Mouse (Mus musculus): ENCODE data around the gene Pi4k2b. TPM values are rescaled to one million over a fixed set of nuclear protein-coding genes. Genes with fewer than 3 reads are reported as not detected.
"Not testable (repeated sequence)": the region's sequence is repeated elsewhere in the genome, so short reads cannot be mapped to it uniquely, and the experiment has no call there.

Gene Pi4k2b
- polyA plus RNA-seq, 1 experiment from 2014 or later = 6.2 TPM

DNA sequence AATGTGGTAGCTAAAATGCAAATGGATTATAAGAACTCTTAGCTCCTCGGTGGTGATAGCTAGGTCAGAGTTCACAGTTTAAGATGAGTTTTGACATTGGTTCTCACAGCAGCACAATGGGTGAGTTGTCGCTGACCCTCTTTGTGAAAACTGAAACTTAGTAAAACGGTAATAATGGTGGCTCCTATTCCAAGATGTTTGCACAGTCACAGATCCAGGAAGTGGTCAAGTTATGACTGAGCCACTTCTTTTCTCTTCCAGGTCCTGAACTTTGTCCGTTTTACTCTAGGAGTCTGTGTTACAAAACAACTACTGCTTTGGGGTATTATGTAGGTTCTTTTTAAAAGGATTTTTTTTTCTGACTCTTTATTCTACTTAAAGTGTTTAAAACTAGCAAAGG lies 1.9 kb downstream of the Pi4k2b start:
- Histone ChIP-seq H3K9me3 (no peaks in the 10 kb centered on the region), H3K4me3 (peak overlapping the region; percentile 90), H3K36me3 (no peaks in the 10 kb centered on the region), H3K4me1 (peaks cover 14% of the 10 kb centered on the region), H3K9ac (0 out of 2 replicates have a peak overlapping the region, but pooled peaks have one; percentile 93), H3K4me2 (peak overlapping the region; percentile 79), H3K27ac (replicated peaks) (no peak overlapping the region), H3K27me3 (replicated peaks) (no peaks in the 10 kb centered on the region)
- 59% methylated on average over 4 of the region's 4 CpGs for WGBS
- ATAC-seq (ENCODE audit: extremely low read depth, insufficient number of reproducible peaks, low FRiP score, low TSS enrichment) = no peak

DNA sequence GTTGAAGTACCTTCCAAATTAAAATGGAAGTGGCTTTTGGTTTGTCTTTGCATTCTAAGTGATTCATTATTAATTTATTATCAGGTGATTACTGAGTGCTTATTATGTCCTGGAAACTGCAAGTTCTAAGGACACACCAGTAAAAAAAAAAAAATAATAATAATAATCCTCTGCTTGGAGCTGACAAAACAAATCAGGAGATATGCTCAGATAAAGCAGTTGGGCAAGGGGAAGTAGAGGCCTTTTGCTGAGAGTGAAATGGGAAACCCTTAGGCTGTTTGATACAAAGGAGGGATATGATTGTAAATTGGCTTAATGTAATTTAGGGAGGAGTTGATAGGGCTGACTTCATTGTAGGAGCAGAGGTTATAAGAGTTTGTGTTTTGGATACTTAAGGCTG lies 5.5 kb downstream of the Pi4k2b start:
- H3K27ac ChIP-seq (replicated peaks) = no peak overlapping the region
- H3K4me2 ChIP-seq = no peak overlapping the region
- H3K36me3 ChIP-seq = peaks cover 8% of the 10 kb centered on the region; the same call in 1 of the 2 replicates
- no peaks in the 10 kb centered on the region for H3K27me3 ChIP-seq (replicated peaks)
- H3K4me3 ChIP-seq = no peak overlapping the region
- no peak overlapping the region for H3K9ac ChIP-seq
- H3K9me3 ChIP-seq = no peaks in the 10 kb centered on the region
- peaks cover 18% of the 10 kb centered on the region for H3K4me1 ChIP-seq
- no peak for ATAC-seq (ENCODE audit: extremely low read depth, insufficient number of reproducible peaks, low FRiP score, low TSS enrichment)

DNA sequence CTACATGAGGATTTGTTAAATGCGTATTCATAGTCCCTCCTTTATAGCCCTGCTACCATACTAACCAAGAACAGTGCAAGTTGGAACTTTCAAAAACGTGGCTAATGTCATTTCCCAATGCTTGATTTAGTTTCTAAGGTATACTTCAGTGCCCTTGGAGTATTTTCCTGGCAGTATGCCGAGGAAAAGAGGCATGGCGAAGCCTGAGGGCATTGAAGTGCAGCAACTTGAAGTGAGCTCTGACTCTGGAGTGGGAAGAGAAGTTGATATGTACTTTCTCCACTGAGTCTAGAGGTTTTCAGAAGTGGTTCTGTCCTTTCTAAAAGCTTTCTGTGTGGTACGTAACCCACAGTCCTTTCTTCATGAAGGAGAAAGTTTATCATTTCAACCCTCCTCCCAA lies 7.4 kb downstream of the Pi4k2b start:
- peaks cover 16% of the 10 kb centered on the region for H3K36me3 ChIP-seq
- H3K4me1 ChIP-seq = peaks cover 6% of the 10 kb centered on the region; the same call in 1 of the 2 replicates
- no peak for ATAC-seq (ENCODE audit: extremely low read depth, insufficient number of reproducible peaks, low FRiP score, low TSS enrichment)
- 76% methylated on average over 5 of the region's 5 CpGs for WGBS
- H3K27me3 ChIP-seq (replicated peaks) = no peaks in the 10 kb centered on the region
- H3K9me3 ChIP-seq = no peaks in the 10 kb centered on the region
- no peak overlapping the region for H3K4me3 ChIP-seq
- no peak overlapping the region for H3K27ac ChIP-seq (replicated peaks)
- no peak overlapping the region for H3K9ac ChIP-seq
- no peak overlapping the region for H3K4me2 ChIP-seq

DNA sequence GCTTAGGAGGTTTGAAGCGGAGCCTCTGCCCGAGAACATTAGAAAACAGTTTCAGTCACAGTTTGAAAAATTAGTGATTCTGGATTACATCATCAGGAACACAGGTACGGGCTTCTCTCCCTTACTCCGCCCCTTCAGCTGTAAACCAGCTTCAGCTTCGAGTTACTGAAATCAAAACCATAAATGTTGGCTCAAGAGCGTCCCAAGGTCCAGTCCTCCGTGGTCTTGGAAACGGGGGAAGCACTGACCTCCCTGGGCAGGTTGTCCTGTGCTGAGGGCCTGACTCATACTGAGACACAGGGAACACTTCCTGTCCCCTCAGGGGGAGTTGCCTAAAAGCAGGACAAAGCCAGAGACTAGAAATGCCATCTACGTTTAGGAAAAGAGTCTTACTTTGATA lies 11.8 kb downstream of the Pi4k2b start:
- H3K27me3 ChIP-seq (replicated peaks) = no peaks in the 10 kb centered on the region
- H3K4me3 ChIP-seq = no peak overlapping the region
- no peak for ATAC-seq (ENCODE audit: extremely low read depth, insufficient number of reproducible peaks, low FRiP score, low TSS enrichment)
- 0 out of 2 replicates have a peak, but pooled peaks cover 4% of the 10 kb centered on the region for H3K4me1 ChIP-seq
- no peak overlapping the region for H3K4me2 ChIP-seq
- H3K27ac ChIP-seq (replicated peaks) = no peak overlapping the region
- 84% methylated on average over 9 of the region's 9 CpGs for WGBS
- no peak overlapping the region for H3K9ac ChIP-seq
- H3K9me3 ChIP-seq = no peaks in the 10 kb centered on the region
- H3K36me3 ChIP-seq = peaks cover 36% of the 10 kb centered on the region

DNA sequence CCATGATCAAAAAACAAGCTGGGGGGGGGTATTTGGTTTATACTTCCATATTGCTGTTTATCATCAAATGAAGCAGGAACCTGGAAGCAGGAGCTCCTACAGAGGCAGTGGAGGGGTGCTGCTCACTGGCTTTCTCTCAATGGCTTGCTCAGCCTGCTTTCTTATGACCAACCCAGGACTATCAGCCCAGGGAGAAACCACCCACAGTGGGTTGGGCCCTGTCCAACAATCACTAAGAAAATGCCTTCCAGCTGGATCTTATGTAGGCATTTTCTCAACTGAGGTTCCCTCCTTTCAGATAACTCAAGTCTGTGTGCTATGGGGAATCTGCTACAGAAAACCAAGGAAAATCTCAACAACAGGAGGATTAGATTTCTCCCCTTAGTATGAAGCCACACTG lies 12.8 kb downstream of the Pi4k2b start:
- Histone ChIP-seq H3K27ac (replicated peaks) (no peak overlapping the region), H3K9ac (no peak overlapping the region), H3K9me3 (no peaks in the 10 kb centered on the region), H3K27me3 (replicated peaks) (no peaks in the 10 kb centered on the region), H3K4me2 (no peak overlapping the region), H3K36me3 (peaks cover 36% of the 10 kb centered on the region), H3K4me3 (no peak overlapping the region), H3K4me1 (no peaks in the 10 kb centered on the region)
- ATAC-seq (ENCODE audit: extremely low read depth, insufficient number of reproducible peaks, low FRiP score, low TSS enrichment) = no peak

DNA sequence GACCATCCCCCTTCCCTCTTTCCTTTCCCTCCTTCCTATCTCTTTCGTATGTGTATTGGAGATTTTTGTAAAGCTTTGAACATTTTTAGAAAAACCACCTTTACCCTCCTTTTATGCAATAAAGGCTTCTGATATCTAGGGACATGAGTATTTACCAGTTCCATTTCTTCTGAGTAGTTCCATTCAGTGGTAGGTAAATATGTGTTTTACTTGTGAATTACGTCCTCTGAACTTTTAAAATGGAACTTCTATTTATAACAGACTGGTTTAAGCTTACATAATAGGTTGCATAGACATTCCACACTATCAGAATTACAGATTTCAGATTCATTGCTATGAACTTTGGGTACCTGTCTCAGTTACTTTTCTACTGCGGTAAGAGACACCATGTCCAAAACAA lies 14.0 kb downstream of the Pi4k2b start:
- Histone ChIP-seq H3K36me3 (peaks cover 36% of the 10 kb centered on the region), H3K27ac (replicated peaks) (no peak overlapping the region), H3K4me3 (no peak overlapping the region), H3K27me3 (replicated peaks) (no peaks in the 10 kb centered on the region), H3K9ac (no peak overlapping the region), H3K4me1 (no peaks in the 10 kb centered on the region), H3K4me2 (no peak overlapping the region), H3K9me3 (no peaks in the 10 kb centered on the region)
- ATAC-seq (ENCODE audit: extremely low read depth, insufficient number of reproducible peaks, low FRiP score, low TSS enrichment) = no peak
- 82% methylated on average over 3 of the region's 3 CpGs for WGBS

DNA sequence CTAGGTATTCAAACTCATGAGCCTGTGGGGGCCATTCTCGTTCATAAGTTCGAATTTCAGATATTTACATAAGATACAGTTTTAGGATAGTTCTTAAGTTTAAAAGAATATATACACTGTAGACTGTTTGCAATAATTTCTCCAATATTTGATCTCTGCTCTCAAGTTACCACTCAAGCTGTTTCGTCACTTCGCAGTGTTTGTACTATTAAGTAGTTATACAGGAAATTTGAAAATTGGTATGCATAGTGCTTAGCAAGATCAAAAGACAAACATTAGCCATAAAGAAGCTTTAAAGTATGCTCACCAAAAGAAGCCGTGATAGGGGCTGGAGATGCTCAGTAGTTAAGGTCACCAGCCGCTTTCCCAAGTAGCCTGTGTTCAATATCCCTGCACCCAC lies 14.6 kb downstream of the Pi4k2b start:
- H3K27ac ChIP-seq (replicated peaks) = no peak overlapping the region
- no peaks in the 10 kb centered on the region for H3K27me3 ChIP-seq (replicated peaks)
- no peak overlapping the region for H3K4me3 ChIP-seq
- H3K36me3 ChIP-seq = peaks cover 36% of the 10 kb centered on the region
- no peaks in the 10 kb centered on the region for H3K9me3 ChIP-seq
- WGBS = 89% methylated on average over 6 of the region's 6 CpGs
- H3K4me1 ChIP-seq = no peaks in the 10 kb centered on the region
- ATAC-seq (ENCODE audit: extremely low read depth, insufficient number of reproducible peaks, low FRiP score, low TSS enrichment) = no peak
- no peak overlapping the region for H3K9ac ChIP-seq
- no peak overlapping the region for H3K4me2 ChIP-seq

DNA sequence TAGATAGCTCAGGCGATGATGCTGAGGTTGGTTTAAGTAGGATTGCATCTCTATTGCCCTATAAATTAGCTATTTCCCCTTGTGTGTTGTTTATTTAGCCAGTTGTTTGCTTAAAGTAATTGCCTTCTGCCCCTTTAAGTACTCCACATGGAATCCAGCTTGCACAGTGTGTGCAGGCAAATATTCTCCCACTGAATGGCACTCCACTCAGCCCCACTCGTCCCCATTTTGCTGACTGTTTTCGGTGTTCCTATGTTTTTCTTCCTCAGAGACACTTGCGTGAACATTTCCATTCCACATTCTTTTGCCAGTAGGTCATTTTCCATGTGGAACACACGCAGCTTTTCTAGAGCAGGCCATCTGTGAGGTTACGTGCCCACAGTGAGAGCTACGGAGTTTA lies 21.2 kb downstream of the Pi4k2b start:
- H3K27me3 ChIP-seq (replicated peaks) = no peaks in the 10 kb centered on the region
- WGBS = 71% methylated on average over 7 of the region's 7 CpGs

DNA sequence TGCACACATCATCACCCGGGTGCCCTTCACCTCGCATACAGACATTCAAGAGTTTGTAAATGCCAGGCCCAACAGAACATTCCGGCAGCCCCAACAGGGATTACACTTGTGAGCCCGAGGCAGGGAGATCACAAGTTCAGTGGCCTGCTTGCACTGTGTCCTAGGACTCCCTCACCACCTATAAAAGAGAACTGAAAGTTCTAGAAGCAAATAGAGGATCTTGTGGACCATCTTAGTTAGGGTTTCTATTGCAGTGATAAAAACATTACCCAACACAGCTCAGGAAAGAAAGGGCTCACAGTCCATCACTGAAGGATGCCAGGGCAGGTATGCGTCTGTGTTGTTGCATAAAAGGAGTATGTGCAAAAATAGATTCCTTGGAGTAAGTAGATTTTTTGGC lies 32.9 kb downstream of the Pi4k2b start:
- WGBS = 74% methylated on average over 5 of the region's 5 CpGs
- H3K9me3 ChIP-seq = no peaks in the 10 kb centered on the region
- H3K4me3 ChIP-seq = no peak overlapping the region
- H3K36me3 ChIP-seq = peaks cover 15% of the 10 kb centered on the region
- no peak for ATAC-seq (ENCODE audit: extremely low read depth, insufficient number of reproducible peaks, low FRiP score, low TSS enrichment)
- no peaks in the 10 kb centered on the region for H3K4me1 ChIP-seq
- H3K27me3 ChIP-seq (replicated peaks) = no peaks in the 10 kb centered on the region
- no peak overlapping the region for H3K27ac ChIP-seq (replicated peaks)
- no peak overlapping the region for H3K4me2 ChIP-seq
- H3K9ac ChIP-seq = no peak overlapping the region

More for the DNA sequence above, 21.2 kb downstream of the Pi4k2b start:
- Histone ChIP-seq H3K4me3 (no peak overlapping the region), H3K27ac (replicated peaks) (no peak overlapping the region), H3K9ac (no peak overlapping the region), H3K9me3 (no peaks in the 10 kb centered on the region), H3K4me1 (no peaks in the 10 kb centered on the region), H3K36me3 (peaks cover 44% of the 10 kb centered on the region), H3K4me2 (no peak overlapping the region)
- ATAC-seq (ENCODE audit: extremely low read depth, insufficient number of reproducible peaks, low FRiP score, low TSS enrichment) = no peak

DNA sequence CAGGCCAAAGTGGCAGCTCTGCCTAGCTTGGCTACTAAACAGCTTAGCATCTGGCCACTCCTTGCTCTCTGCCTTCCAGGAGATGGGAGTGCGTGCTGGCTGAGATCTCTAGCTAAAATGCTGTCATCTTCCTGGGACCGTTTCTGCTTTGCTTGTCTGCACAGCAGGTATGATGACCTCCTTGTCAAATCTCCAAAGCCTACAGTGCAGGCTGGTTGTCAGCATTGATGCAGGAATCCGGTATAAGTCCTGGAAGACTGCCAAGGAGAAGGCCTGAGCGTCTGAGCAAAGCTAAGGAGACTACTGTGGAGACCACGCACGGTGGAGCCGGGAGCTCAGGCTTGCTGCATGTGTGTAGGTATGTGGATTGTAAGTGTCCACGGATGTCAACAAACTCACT lies 33.9 kb downstream of the Pi4k2b start, which contains the start of gene Zcchc4:
TSS of gene Zcchc4 (plus strand) at position 173 of the 400 bp plus-strand sequence.
- Histone ChIP-seq H3K4me1 (no peaks in the 10 kb centered on the region), H3K36me3 (peaks cover 7% of the 10 kb centered on the region), H3K9ac (peak within 1 kb of the TSS; percentile 40; the same call in 1 of the 2 replicates), H3K4me3 (no peak within 1 kb of the TSS), H3K27me3 (replicated peaks) (no peaks in the 10 kb centered on the region), H3K27ac (replicated peaks) (no peak within 1 kb of the TSS), H3K4me2 (no peak within 1 kb of the TSS), H3K9me3 (no peaks in the 10 kb centered on the region)
- 52% methylated on average over 8 of the region's 8 CpGs for WGBS
- no peak for ATAC-seq (ENCODE audit: extremely low read depth, insufficient number of reproducible peaks, low FRiP score, low TSS enrichment)

DNA sequence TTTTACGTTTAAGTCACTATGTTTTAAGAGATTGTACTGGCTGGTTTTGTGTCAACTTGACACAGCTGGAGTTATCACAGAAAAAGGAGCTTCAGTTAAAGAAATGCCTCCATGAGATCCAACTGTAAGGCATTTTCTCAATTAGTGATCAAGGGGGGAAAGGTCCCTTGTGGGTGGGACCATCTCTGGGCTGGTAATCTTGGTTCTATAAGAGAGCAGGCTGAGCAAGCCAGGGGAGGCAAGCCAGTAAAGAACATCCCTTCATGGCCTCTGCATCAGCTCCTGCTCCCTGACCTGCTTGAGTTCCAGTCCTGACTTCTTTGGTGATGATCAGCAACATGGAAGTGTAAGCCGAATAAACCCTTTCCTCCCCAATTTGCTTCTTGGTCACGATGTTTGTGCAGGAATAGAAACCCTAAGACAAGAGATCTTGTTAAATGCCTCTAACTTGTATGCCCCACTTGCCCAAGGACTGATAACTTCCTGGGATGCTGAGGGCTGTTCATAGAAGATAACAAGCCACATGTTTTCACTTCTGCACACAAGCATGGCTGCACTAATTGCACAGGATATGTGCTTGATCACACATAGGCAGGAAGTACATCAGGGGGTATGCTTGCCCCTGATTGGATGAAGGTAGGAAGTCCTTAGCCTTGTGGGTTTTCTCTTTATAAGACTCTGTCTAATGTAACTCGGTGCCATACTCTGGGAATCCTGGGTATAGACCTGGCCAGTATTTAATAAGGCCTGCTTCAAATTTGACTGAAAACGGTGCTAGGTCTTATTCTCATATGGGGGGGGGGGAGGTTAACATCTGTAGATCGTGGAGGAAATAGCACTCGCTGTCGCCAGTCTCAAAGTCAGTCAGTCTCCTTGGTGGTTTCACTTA lies 35.3 kb downstream of the Pi4k2b start:
- not testable (repeated sequence) for H3K27me3 ChIP-seq (replicated peaks); H3K9me3 ChIP-seq; H3K4me3 ChIP-seq; H3K4me2 ChIP-seq; H3K27ac ChIP-seq (replicated peaks); H3K4me1 ChIP-seq; H3K9ac ChIP-seq; ATAC-seq (ENCODE audit: extremely low read depth, insufficient number of reproducible peaks, low FRiP score, low TSS enrichment); H3K36me3 ChIP-seq
- WGBS = 80% methylated on average over 8 of the region's 8 CpGs

Data from heart, embryonic 13.5 days (tissue).